Mouse (Mus musculus): ENCODE results near the gene Bcl2l1. TPM values are rescaled to one million over a fixed set of nuclear protein-coding genes. Genes with fewer than 3 reads are reported as not detected.
A peak's percentile ranks its signal among the peaks of the same experiment; 100 is the strongest.

Gene Bcl2l1
- polyA plus RNA-seq, 1 experiment from 2014 or later = 109 TPM

- no peak overlapping the region for H3K4me3 ChIP-seq (ENCODE audit: low read depth, low read length)
- no peak overlapping the region for H3K27ac ChIP-seq (replicated peaks; ENCODE audit: low read depth, low read length)
- no peaks in the 10 kb centered on the region; the same call in 1 of the 2 replicates for H3K36me3 ChIP-seq (ENCODE audit: control insufficient read depth, insufficient read depth, low read length)
- no peaks in the 10 kb centered on the region for H3K9me3 ChIP-seq (ENCODE audit: control insufficient read depth, low read length)
- DNase-seq (ENCODE audit: low spot score) (no peak), ATAC-seq (ENCODE audit: insufficient number of reproducible peaks, low FRiP score, low TSS enrichment, low read depth) (no peak)
- no peaks in the 10 kb centered on the region for H3K4me1 ChIP-seq (ENCODE audit: control insufficient read depth, insufficient read depth, low read length)
- H3K4me2 ChIP-seq (ENCODE audit: low read depth, severe bottlenecking) = no peak overlapping the region
- H3K27me3 ChIP-seq (ENCODE audit: control insufficient read depth, insufficient read depth, low read length) = no peaks in the 10 kb centered on the region
- no peak overlapping the region for H3K9ac ChIP-seq (ENCODE audit: low read length)
- 91% methylated on average over 2 of the region's 2 CpGs for WGBS
Measured at GRCm38 (mm10) chr2:152780466-152780865, 51.1 kb downstream of the Bcl2l1 start.

DNA sequence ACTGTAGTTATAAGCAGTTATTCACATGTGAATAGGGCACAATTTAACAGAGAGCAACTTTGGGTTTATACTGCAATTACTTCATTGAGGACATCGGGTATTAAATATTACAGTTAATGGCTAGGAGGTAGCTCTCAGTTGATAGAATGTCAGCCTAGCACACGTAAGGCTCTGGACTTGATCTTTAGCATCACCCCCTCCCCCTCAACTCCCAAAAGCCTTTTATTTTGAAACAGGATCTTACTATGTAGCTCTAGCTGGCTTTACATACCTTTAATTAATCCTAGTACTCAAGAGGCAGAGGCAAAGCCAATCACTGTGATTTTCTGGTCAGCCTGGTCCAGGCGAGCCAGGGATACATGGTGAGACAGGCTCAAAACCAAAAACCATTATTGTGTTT, 54.4 kb downstream of the Bcl2l1 start:
- Histone ChIP-seq H3K9me3 (ENCODE audit: control insufficient read depth, low read length) (no peaks in the 10 kb centered on the region), H3K9ac (ENCODE audit: low read length) (no peak overlapping the region), H3K36me3 (ENCODE audit: control insufficient read depth, insufficient read depth, low read length) (no peaks in the 10 kb centered on the region; the same call in 1 of the 2 replicates), H3K4me3 (ENCODE audit: low read depth, low read length) (no peak overlapping the region), H3K4me2 (ENCODE audit: low read depth, severe bottlenecking) (no peak overlapping the region), H3K4me1 (ENCODE audit: control insufficient read depth, insufficient read depth, low read length) (no peaks in the 10 kb centered on the region), H3K27ac (replicated peaks; ENCODE audit: low read depth, low read length) (no peak overlapping the region), H3K27me3 (ENCODE audit: control insufficient read depth, insufficient read depth, low read length) (no peaks in the 10 kb centered on the region)
- 83% methylated on average over 3 of the region's 3 CpGs for WGBS
- DNase-seq (ENCODE audit: low spot score) (no peak), ATAC-seq (ENCODE audit: insufficient number of reproducible peaks, low FRiP score, low TSS enrichment, low read depth) (no peak)

DNA sequence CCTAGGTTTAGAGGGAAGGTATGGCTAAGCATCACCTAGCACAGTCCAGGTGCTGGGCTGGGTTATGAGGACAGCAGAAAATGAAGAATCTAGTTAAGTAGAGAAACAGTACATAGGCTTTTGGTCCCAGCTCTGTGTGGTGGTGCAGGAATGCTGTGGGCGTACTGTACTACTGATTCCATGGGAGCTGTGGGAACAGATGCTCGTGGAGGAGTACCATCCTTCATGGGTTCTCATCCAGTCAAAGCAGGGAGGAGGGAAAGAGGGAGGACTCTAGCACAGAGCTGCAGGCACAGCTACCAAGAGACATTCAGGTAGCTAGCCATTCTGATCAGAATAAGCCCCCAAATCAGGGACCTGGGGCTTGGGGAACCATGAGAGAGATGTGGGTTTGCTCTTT, 55.1 kb downstream of the Bcl2l1 start:
- no peaks in the 10 kb centered on the region for H3K4me1 ChIP-seq (ENCODE audit: control insufficient read depth, insufficient read depth, low read length)
- no peak overlapping the region for H3K9ac ChIP-seq (ENCODE audit: low read length)
- H3K4me2 ChIP-seq (ENCODE audit: low read depth, severe bottlenecking) = no peak overlapping the region
- H3K27ac ChIP-seq (replicated peaks; ENCODE audit: low read depth, low read length) = no peak overlapping the region
- H3K4me3 ChIP-seq (ENCODE audit: low read depth, low read length) = no peak overlapping the region
- H3K9me3 ChIP-seq (ENCODE audit: control insufficient read depth, low read length) = no peaks in the 10 kb centered on the region
- no peaks in the 10 kb centered on the region; the same call in 1 of the 2 replicates for H3K36me3 ChIP-seq (ENCODE audit: control insufficient read depth, insufficient read depth, low read length)
- ATAC-seq (ENCODE audit: insufficient number of reproducible peaks, low FRiP score, low TSS enrichment, low read depth) (no peak), DNase-seq (ENCODE audit: low spot score) (no peak)
- no peaks in the 10 kb centered on the region for H3K27me3 ChIP-seq (ENCODE audit: control insufficient read depth, insufficient read depth, low read length)
- 84% methylated on average over 2 of the region's 2 CpGs for WGBS

DNA sequence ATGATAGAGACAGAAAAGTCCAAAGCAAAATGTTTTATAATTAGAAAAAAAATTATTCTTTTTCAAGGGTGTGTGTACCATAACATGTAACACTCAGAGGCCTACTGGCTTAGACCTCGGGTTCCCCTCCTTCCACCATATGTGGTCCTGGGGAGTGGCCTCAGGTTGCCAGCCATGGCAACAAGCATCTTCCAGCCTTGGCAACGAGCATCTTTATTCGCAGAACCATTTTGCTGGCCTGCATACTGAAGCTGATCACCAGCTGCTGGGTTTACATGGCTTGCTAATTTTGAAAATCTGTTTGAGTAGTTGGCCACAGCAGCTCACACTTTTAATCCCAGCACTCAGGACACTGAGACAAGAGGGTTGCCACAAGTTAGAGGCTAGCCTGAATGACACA, 55.5 kb downstream of the Bcl2l1 start:
- Histone ChIP-seq H3K27me3 (ENCODE audit: control insufficient read depth, insufficient read depth, low read length) (no peaks in the 10 kb centered on the region), H3K4me1 (ENCODE audit: control insufficient read depth, insufficient read depth, low read length) (no peaks in the 10 kb centered on the region), H3K9me3 (ENCODE audit: control insufficient read depth, low read length) (no peaks in the 10 kb centered on the region), H3K27ac (replicated peaks; ENCODE audit: low read depth, low read length) (no peak overlapping the region), H3K36me3 (ENCODE audit: control insufficient read depth, insufficient read depth, low read length) (no peaks in the 10 kb centered on the region; the same call in 1 of the 2 replicates), H3K9ac (ENCODE audit: low read length) (no peak overlapping the region), H3K4me2 (ENCODE audit: low read depth, severe bottlenecking) (no peak overlapping the region), H3K4me3 (ENCODE audit: low read depth, low read length) (no peak overlapping the region)
- no peak for DNase-seq (ENCODE audit: low spot score)
- 84% methylated on average over 3 of the region's 3 CpGs for WGBS
- ATAC-seq (ENCODE audit: insufficient number of reproducible peaks, low FRiP score, low TSS enrichment, low read depth) = no peak

GRCm38 (mm10) chr2:152775357-152775756, 56.2 kb downstream of the Bcl2l1 start:
- Histone ChIP-seq H3K9me3 (ENCODE audit: control insufficient read depth, low read length) (no peaks in the 10 kb centered on the region), H3K36me3 (ENCODE audit: control insufficient read depth, insufficient read depth, low read length) (no peaks in the 10 kb centered on the region; the same call in 1 of the 2 replicates), H3K4me3 (ENCODE audit: low read depth, low read length) (no peak overlapping the region), H3K9ac (ENCODE audit: low read length) (no peak overlapping the region), H3K27me3 (ENCODE audit: control insufficient read depth, insufficient read depth, low read length) (no peaks in the 10 kb centered on the region), H3K4me2 (ENCODE audit: low read depth, severe bottlenecking) (no peak overlapping the region), H3K27ac (replicated peaks; ENCODE audit: low read depth, low read length) (no peak overlapping the region), H3K4me1 (ENCODE audit: control insufficient read depth, insufficient read depth, low read length) (no peaks in the 10 kb centered on the region)
- DNase-seq (ENCODE audit: low spot score) (no peak), ATAC-seq (ENCODE audit: insufficient number of reproducible peaks, low FRiP score, low TSS enrichment, low read depth) (no peak)
- 83% methylated on average over 4 of the region's 4 CpGs for WGBS

DNA sequence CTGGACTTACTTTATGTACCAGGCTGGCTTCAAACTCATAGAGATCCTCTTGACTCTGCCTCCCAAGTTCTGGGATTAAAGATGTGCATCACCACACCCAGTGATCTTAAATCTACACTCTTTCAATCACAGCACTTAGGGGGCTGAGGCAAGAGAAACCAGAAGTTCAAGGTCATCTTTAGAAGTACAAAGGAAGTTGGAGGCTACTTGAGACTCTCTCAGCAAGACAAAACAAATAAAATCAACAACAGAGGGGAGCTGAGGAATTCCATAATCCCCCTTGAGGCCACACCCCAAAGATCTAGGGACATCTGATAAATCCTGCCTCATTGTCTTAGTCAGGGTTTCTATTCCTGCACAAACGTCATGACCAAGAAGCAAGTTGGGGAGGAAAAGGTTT, 59.3 kb downstream of the Bcl2l1 start:
- H3K9me3 ChIP-seq (ENCODE audit: control insufficient read depth, low read length) = no peaks in the 10 kb centered on the region
- no peak overlapping the region for H3K27ac ChIP-seq (replicated peaks; ENCODE audit: low read depth, low read length)
- 27% methylated on average over 1 of the region's 1 CpGs for WGBS
- H3K4me1 ChIP-seq (ENCODE audit: control insufficient read depth, insufficient read depth, low read length) = no peaks in the 10 kb centered on the region
- H3K4me2 ChIP-seq (ENCODE audit: low read depth, severe bottlenecking) = no peak overlapping the region
- H3K27me3 ChIP-seq (ENCODE audit: control insufficient read depth, insufficient read depth, low read length) = no peaks in the 10 kb centered on the region
- no peaks in the 10 kb centered on the region for H3K36me3 ChIP-seq (ENCODE audit: control insufficient read depth, insufficient read depth, low read length)
- DNase-seq (ENCODE audit: low spot score) (no peak), ATAC-seq (ENCODE audit: insufficient number of reproducible peaks, low FRiP score, low TSS enrichment, low read depth) (no peak)
- H3K4me3 ChIP-seq (ENCODE audit: low read depth, low read length) = no peak overlapping the region
- H3K9ac ChIP-seq (ENCODE audit: low read length) = no peak overlapping the region

- Histone ChIP-seq H3K27me3 (ENCODE audit: control insufficient read depth, insufficient read depth, low read length) (no peaks in the 10 kb centered on the region), H3K36me3 (ENCODE audit: control insufficient read depth, insufficient read depth, low read length) (no peaks in the 10 kb centered on the region), H3K27ac (replicated peaks; ENCODE audit: low read depth, low read length) (no peak overlapping the region), H3K4me2 (ENCODE audit: low read depth, severe bottlenecking) (no peak overlapping the region), H3K9me3 (ENCODE audit: control insufficient read depth, low read length) (no peaks in the 10 kb centered on the region), H3K4me3 (ENCODE audit: low read depth, low read length) (no peak overlapping the region), H3K4me1 (ENCODE audit: control insufficient read depth, insufficient read depth, low read length) (0 out of 2 replicates have a peak, but pooled peaks cover 2% of the 10 kb centered on the region), H3K9ac (ENCODE audit: low read length) (no peak overlapping the region)
- ATAC-seq (ENCODE audit: insufficient number of reproducible peaks, low FRiP score, low TSS enrichment, low read depth) (no peak), DNase-seq (ENCODE audit: low spot score) (no peak)
- 92% methylated on average over 9 of the region's 9 CpGs for WGBS
Measured at GRCm38 (mm10) chr2:152771571-152771970, 60.0 kb downstream of the Bcl2l1 start.

- DNase-seq (ENCODE audit: low spot score) = no peak
- Histone ChIP-seq H3K27ac (replicated peaks; ENCODE audit: low read depth, low read length) (no peak overlapping the region), H3K36me3 (ENCODE audit: control insufficient read depth, insufficient read depth, low read length) (no peaks in the 10 kb centered on the region), H3K4me3 (ENCODE audit: low read depth, low read length) (no peak overlapping the region), H3K27me3 (ENCODE audit: control insufficient read depth, insufficient read depth, low read length) (no peaks in the 10 kb centered on the region), H3K9ac (ENCODE audit: low read length) (no peak overlapping the region), H3K4me1 (ENCODE audit: control insufficient read depth, insufficient read depth, low read length) (peaks cover 10% of the 10 kb centered on the region; the same call in 1 of the 2 replicates), H3K9me3 (ENCODE audit: control insufficient read depth, low read length) (no peaks in the 10 kb centered on the region), H3K4me2 (ENCODE audit: low read depth, severe bottlenecking) (no peak overlapping the region)
- ATAC-seq (ENCODE audit: insufficient number of reproducible peaks, low FRiP score, low TSS enrichment, low read depth) = no peak
- WGBS = 77% methylated on average over 7 of the region's 7 CpGs
Measured at GRCm38 (mm10) chr2:152769677-152770076, 61.9 kb downstream of the Bcl2l1 start.

DNA sequence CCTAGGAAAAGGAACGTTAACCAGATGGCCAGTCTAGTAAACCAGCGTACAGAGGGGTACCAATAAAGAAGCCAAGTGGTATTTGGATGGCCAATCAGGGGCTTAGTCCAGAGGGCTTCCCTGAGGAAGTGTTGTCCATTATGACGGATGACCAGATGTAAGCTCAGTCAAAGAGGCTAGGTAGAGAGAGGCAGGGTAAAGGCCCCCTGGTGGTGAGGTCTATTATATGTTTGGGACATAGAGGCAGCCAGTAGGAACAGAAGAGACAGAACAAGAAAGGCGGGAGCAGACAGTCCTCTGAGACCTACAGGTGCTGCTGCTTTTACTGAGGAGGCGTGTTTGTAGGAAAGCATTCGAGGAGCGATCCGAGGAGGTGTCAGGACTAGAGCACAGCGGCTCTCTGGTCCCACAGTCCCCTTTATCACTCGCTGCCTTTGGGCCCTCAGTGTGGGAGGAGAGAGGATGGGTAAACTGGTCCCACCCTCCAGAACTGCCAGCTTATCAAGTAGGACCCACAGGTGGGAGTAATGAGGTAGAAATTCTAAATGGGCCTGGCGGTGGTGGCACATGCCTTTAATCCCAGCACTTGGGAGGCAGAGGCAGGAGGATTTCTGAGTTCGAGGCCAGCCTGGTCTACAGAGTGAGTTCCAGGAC, 63.8 kb downstream of the Bcl2l1 start:
- no peaks in the 10 kb centered on the region for H3K9me3 ChIP-seq (ENCODE audit: control insufficient read depth, low read length)
- H3K36me3 ChIP-seq (ENCODE audit: control insufficient read depth, insufficient read depth, low read length) = no peaks in the 10 kb centered on the region
- no peak overlapping the region for H3K4me3 ChIP-seq (ENCODE audit: low read depth, low read length)
- H3K9ac ChIP-seq (ENCODE audit: low read length) = no peak overlapping the region
- no peak overlapping the region for H3K27ac ChIP-seq (replicated peaks; ENCODE audit: low read depth, low read length)
- DNase-seq (ENCODE audit: low spot score) = peak; percentile 68
- H3K27me3 ChIP-seq (ENCODE audit: control insufficient read depth, insufficient read depth, low read length) = no peaks in the 10 kb centered on the region
- peak; percentile 20; the same call in 1 of the 2 replicates for ATAC-seq (ENCODE audit: insufficient number of reproducible peaks, low FRiP score, low TSS enrichment, low read depth)
- WGBS = 45% methylated on average over 12 of the region's 12 CpGs
- peaks cover 17% of the 10 kb centered on the region; the same call in 1 of the 2 replicates for H3K4me1 ChIP-seq (ENCODE audit: control insufficient read depth, insufficient read depth, low read length)
- no peak overlapping the region for H3K4me2 ChIP-seq (ENCODE audit: low read depth, severe bottlenecking)
